Mouse (Mus musculus) CD4-positive, CD25-positive, alpha-beta regulatory T cell, adult 9 weeks (primary cell): ENCODE measurements around the gene Gnpnat1. TPM values are rescaled to one million over a fixed set of nuclear protein-coding genes. Genes with fewer than 3 reads are reported as not detected.

Experiments used
- polyA plus RNA-seq: library from polyadenylated mRNA; unstranded; fragments of 100-300 nt; shearing (Covaris generic); gene quantifications from one replicate; pipeline ENCODE4 v1.2.1, GENCODE M21; 2017

The Gnpnat1 gene
- polyA plus RNA-seq: 84.0 TPM

DNA sequence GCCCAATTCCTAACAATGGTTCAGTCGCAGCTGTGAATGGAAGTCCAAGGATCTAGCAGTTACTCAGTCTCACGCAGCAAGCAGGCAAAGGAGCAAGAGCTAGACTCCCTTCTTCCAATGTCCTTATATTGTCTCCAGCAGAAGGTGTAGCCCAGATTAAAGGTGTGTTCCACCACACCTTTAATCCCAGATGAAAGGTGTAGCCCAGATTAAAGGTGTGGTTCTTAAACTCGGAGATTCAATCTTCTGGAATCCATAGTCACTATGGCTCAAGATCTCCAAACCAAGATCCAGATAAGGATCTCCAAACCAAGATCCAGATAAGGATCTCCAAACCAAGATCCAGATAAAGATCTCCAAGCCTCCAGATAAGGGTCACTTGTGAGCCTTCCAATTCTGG is at the start of gene Gnpnat1:
Gnpnat1 (minus strand) TSS at position 101 of the 400 bp plus-strand sequence.

DNA sequence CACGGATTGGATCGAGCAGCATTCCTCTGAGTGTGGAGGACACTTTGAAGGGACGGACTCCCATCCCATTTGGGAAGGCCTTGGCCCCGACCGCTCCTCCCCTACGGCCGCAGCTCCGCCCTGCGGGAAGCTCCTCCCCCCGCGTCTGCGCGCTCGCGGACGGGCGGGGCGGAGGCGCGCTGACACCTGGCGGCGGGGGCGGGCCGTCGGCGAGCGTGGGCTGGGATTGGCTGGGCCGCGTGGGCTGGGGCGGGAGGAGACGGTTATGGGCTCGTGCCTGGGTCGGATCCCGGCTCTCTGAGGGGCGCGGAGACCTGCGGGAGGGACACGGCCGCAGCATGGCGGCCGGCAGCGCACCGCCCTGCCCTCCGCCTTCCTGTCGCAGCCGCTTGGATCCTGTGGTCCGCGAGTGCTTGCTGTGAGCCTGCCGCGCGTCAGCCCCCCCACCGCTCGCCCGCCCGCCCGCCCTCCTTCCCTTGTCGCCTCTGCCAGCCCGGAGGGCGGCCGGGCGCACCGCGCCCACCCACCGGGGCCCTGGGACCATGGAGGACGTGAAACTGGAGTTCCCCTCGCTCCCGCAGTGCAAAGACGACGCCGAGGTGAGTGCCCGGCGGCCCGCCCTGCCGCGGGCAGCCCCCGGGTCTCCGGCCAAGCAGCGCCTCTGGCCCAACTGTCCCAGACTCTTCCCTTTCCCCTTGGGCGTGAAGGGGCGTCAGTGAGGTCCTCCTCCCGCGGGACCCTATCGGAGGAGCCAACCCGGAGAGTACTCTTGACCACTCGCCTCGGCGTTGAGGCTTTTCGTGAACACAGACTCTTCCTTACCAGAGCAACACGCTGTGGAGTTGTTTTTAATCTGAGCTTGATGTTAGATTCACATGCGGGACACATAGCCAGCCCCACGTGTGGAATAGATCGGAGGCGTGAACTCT is 53.5 kb downstream of the Gnpnat1 start, which contains the start of gene Styx:
Styx (plus strand) TSS at position 163 of the 929 bp plus-strand sequence.

DNA sequence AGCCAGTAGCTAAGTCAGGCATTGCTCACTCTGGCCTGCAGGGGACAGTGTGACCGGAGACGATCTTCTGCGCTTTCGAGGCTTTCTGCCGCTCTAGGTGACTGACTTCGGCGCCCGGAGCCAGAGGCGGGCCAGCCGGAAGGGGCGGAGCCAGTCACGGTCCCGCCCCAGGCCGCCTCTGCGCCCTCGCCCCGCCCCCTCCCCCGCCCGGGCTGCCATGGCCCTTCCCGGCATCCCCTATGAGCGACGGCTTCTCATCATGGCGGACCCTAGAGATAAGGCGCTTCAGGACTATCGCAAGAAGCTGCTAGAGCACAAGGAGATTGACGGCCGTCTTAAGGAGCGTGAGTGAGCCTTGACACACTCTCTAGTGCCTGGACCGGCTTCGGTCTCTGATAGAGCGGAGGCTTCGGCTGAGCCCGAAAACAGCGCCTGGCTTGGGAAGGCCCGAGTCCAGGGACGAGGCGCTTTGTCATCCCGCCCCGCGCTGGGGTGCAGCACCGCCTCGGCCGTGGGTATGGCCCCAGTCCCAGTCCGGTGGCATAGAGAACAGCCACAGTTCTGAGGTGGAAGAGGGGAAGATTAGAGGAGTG is 75.0 kb downstream of the Gnpnat1 start, which contains the start of gene Psmc6:
Psmc6 (plus strand) TSS at position 200 of the 593 bp plus-strand sequence.

Other genes starting within 250 kb of the Gnpnat1 start
- gene Gpr137c, start 185.2 kb downstream of the Gnpnat1 start, polyA plus RNA-seq: 0.41 TPM
- 15.9 TPM for gene Txndc16, start 184.6 kb downstream of the Gnpnat1 start, polyA plus RNA-seq
- 15.4 TPM for gene Ero1l, start 86.1 kb downstream of the Gnpnat1 start, polyA plus RNA-seq
- 143 TPM for gene Psmc6, start 75.1 kb downstream of the Gnpnat1 start, polyA plus RNA-seq
- gene Styx, start 53.8 kb downstream of the Gnpnat1 start, polyA plus RNA-seq: 6.0 TPM
- 0.50 TPM for gene Fermt2, start 125.2 kb upstream of the Gnpnat1 start, polyA plus RNA-seq